Mouse (Mus musculus): Measurements from ENCODE around the gene Slco4a1.

DNA sequence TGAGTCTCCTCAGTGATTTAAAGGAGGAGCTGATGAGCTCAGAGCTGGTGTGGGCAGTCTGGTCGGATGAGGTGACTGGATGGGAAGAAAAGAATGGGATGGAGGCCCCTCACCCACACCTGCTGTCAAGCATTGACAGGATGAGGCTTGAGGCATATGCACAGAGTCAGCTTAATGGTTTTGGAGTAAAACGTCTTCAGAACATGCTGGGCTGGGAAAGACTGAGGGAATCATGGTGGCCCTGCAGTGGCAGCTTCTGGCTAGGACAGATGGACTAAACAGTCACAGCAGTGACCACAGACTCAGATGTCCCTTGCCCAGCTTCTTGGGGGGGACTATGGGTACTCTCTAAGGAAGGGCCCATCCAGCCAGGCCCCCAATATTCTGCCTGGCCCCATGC, 30.9 kb upstream of the Slco4a1 start:
- no peak for TF ChIP-seq CTCF (IDR thresholded peaks at IDR 0.05; ENCODE audit: control insufficient read depth, insufficient read depth, low read length)
- no peak for TF ChIP-seq POLR2A (IDR thresholded peaks at IDR 0.05; ENCODE audit: borderline replicate concordance, control insufficient read depth, low read depth, low read length)

Measured in bone marrow, adult 2 months (tissue).